Mouse (Mus musculus) megakaryocyte-erythroid progenitor cell, adult 5-6 weeks (primary cell): ENCODE data around the gene 4930469K13Rik. TPM values are rescaled to one million over a fixed set of nuclear protein-coding genes. Genes with fewer than 3 reads are reported as not detected.

Experiments
- ATAC-seq: replicated peaks from 2 replicates; pipeline ENCODE4 v1.8.0; 2016; ENCODE audit warnings: mild to moderate bottlenecking, inconsistent platforms; ENCODE audit not compliant: severe bottlenecking, poor library complexity, low FRiP score, low TSS enrichment
- total RNA-seq, 2 experiments: library from RNA; stranded (forward) in 1 of 2; stranded (reverse) in 1 of 2; fragments of 200-1000, 215-1000 nt in 1 of 2; fragments of >200 nt in 1 of 2; fragmentation: Nextera tagmentation in 1 of 2; gene quantifications; 2 replicates each; pipeline ENCODE4 v1.2.3; 2014 to 2017

The 4930469K13Rik gene
- total RNA-seq, 2 experiments from 2014 or later = not detected

DNA sequence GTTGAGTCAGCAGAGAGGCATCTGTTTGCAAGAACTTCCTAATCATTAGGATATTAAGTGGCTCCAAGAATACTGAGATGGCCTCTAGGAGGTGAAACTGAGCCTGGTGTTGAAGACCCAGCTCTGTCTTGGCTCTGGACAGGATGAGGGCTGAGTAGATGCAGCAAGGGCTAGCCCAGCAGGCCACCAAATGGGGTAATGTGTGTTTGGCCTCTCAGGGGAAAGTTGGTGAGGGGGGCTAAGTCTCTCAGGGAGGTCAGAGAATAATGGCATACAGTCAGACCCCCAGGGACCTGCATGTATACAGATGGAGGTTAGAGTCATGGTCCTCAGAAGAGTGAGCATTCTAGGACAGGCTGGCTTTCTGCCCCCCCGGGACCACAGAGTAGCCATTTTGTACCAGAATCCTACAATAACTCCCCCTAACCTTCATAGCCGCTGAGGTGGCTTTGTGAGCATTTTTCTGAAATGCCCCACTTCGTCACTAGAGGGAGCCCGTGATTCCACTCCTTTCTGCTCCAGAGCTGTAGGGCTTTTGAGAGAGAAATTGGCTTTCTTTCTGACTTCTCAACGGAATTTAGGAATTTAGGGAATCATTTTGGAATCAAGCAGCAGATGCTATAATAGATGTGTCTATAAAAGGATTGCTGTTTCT, 96.3 kb downstream of the 4930469K13Rik start:
- peak; percentile 84 for ATAC-seq

DNA sequence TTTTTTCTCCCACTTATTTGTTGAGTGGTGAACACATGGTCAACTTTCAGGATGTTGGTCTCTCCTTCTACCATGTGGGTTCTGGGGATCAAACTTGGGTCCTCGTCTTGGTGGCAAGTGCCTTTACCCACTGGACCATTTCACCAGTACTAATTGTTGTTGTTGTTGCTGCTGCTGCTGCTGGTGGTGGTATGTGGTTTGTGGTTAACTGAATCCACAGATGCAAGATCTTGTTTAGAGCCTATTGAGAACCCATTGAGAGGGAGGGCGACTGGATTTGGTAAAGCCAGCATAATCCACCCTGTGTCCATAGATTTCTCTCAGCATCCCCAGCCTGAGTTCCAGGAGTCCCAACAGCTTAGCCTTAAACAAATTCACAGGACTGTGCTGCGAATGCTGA, 97.9 kb downstream of the 4930469K13Rik start:
- no peak for ATAC-seq

DNA sequence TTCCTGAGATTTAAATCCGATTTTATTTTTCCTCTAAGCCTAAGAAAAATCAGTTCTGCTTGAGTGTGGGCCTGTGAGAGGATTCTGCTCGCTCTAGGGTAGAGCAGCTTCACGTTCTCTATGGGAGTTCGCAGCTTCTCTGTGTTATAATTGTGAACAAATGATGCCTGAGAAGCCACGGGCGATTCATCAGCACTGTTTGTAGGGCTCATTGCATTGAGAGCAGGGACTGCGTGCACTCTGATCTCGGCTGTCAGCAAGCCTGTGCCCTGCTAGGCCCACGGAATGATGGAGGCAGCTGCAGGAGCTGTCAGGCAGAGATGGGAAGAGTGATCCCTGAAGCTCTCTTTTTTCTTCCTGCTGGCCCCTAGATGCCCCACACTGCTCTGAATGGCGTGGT, 100.1 kb downstream of the 4930469K13Rik start:
- ATAC-seq = no peak

DNA sequence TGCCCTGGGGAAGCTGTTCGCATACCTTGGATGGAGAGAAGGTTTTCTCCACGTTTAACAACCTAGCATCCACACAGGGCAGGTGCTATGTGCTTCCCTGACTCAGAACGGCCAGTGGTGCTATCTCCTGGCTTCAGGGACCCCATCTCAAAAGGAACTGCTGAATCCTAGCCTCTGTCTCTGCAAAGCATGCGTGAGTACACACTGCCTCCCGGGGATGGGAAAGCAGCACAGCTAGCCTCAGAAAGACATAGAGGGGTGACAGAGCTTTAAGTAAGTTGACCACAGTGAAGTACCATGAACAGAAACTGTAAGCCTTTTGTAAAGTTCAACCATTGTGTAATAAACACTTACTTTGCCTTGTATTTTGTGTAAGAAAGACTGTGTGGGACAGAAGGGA, 104.9 kb downstream of the 4930469K13Rik start:
- no peak for ATAC-seq

DNA sequence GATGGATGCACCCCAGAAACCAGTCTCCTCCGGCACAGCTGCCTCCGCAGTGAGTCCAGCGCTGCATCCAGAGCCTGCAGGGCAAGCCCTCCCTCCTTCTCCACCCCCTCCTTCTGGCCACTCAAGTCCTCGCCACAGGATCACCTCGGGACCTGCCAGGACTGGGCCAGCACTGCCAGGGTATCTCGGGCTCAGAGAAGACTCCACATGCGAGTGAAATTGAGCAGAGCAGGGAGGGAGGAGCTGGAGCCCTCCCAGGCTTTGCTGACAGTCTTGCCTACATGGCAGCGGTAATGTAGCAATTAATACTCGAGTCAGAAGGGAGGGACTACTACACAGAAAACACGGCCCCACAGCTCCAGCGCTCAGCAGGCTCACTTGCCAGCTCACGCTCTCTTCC, 105.4 kb downstream of the 4930469K13Rik start, which contains the start of gene Kcnip1:
Kcnip1 (minus strand) TSS at position 215 of the 400 bp plus-strand sequence.
- ATAC-seq = no peak

DNA sequence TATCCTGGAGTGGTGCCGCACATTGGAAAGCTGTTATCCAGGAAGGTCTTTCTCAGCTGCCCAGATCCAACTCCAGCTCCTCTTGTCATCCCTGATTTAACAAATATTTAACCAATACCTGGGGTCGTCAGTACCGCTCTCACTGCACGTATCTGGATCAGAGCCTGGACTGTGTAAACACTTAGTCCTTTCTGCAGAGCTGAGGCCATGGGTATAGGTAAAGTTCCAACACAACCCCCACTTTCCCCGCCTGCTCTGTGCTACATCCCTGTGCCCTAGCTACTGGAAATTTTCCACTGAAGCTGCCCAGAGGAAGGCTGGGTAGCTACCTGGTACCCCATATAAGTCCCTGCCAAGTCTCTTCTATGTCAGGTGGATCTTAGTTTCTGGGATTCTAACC, 108.4 kb downstream of the 4930469K13Rik start:
- no peak for ATAC-seq

DNA sequence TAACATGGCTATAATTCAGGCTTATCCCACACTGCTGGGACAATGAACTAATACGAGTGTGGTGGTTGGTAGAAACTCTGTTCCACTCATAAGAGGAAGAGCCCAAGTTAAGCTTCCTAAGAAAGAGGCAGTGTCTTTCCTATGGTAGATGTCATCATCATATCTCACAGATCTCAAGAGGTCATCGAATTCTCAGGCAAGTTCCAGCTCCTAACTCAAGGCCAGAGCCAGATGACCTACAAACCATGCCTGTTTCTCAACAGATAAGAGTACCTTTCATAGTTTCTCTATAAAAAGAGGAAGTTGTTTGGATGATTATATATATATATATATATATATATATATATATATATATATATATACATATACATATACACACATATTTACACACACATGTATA, 111.8 kb downstream of the 4930469K13Rik start:
- 0 out of 2 replicates have a peak, but pooled peaks have one; percentile 44 for ATAC-seq

DNA sequence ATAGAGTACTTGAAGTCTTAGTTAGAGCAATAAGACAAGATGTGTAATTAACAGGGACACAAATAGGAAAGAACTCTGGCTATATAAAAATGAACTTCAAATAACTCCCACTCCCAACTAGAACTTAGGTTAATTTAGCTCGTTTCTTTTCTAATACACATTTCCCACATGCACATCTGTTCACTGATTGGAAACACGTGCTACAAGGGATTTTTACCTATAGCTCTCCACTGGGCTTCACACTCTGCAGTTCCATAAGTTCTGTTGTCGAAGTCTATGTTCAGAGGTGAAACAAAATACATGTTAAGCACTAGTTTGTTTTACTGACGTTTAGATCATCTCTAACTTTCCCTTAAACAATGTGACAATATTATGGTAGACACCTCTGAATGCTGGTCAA, 118.2 kb downstream of the 4930469K13Rik start:
- ATAC-seq = no peak

DNA sequence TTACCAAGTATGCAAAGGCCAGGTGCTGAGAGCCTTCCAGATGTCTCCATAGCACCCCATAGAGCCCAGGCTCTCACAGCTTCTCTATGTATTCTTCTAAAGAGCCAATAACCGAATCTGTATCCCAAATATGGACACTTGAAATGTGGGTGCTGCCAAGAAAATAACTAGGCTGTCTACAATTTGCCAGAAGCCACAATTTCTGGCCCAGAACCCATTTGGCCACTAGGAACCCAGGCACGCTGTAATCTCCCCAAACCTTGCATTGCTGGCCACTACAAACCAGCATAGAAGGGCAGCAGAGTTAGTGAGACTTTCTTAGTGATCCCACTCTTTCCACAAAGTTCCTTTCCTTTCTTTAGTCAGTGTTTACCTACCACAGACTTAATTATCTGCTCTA, 123.2 kb downstream of the 4930469K13Rik start:
- no peak for ATAC-seq

DNA sequence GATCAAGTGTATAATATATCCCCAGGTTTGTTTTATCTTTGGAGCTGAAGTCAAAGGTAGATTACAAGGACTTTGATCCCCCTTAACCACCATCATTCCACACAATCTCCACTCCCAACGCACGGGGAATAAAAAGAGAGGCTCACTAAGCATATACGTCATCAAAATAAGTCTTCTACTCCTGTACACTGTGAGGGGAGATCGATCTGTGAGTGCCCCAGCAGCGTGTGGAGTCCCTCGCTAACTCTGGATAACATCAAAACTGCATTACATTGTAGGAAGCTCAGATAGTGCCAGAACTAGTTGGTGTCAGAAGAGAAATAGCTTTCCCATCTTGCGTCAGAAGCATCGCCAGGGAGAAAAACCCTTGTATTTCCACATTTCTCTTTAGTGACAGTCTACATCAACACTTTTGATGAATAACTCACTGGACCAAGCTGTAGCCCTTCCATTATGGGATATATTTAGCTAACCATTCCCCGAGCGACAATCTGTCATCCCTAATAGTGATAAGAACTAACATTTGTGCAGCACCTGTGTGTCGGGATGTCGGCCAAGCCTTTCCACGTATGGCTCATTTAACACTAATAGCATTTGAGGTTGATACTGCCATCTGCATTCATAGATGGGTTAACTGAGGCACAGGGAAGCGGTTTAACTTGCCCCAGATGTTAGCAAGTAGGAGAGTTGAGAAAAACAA, 123.9 kb downstream of the 4930469K13Rik start:
- ATAC-seq = no peak

DNA sequence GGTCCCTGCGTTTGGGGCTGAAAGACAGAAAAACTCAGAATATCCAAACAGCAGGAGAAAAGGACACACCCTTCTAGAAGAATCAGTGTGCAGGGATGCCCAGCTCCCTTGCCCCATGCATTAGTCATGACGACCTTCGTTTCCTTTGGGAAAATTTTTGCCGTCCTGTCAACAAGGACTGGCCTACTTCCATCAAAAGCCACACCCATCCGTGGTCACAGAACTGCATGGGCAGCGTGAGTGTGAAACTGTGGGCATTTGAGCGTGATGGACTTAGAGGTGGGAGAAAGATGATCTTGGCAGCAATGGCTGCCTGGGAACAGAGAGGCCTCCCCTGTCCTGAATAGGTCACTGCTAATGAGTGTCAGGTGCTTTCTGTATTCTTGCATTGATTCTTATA, 126.2 kb downstream of the 4930469K13Rik start:
- ATAC-seq = no peak

DNA sequence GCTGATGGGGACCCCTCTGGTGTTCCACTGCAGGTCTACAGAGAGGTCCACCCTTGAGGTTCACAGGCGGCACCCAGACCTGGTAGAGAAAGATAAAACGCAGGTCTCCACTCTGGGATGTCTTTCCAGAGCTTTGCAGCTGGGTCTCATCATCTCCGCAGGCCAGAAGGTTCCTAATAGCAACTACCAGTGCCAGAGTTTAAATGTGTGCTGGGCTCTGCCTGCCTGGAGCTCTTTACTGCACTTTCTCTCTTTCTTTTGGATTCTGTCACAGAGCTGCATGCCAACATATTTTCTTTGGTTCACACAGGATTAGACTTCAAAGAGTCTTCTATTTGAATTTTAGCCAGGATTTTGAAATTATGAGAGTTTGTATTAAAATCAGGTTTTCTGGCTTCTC, 129.2 kb downstream of the 4930469K13Rik start:
- no peak for ATAC-seq

DNA sequence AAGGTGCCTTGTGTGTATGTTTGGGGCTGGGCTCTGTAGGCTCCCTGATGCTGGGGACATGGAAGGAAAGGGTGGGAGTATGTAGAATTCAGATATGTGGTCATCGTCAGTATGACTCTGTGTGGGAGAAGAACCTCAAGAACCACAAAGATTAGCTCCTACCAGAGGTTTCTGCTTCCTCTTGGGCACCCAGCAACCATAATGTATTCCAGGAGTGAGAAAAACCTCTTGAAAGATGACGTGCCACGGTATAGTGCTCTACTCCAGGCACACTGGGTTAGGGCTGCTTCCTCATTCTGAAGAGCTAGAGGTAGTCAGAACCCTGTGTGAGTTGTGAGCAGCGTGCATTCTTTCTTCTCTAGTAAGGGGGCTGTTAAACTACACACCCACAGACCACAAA, 130.6 kb downstream of the 4930469K13Rik start:
- peak; percentile 28; the same call in 1 of the 2 replicates for ATAC-seq

DNA sequence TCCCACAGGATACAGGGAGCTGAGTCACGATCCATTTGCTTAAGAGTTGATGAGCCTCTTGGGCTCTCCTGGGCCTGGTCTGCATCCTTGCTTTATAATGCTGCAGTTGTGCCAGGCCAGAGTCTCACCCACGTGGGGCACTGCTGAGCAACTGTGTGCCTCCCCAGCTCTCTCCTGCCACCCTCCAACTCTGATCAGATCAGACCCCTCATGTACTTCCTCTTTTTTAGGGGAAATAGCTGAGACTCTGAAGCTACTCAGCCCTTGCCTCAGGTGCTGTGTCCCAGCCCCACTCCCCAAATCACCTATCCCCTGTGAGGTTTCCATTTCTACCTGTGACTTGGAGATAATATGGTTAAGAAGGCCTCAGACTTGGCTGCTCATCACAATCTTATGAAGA, 133.0 kb downstream of the 4930469K13Rik start:
- peak; percentile 65 for ATAC-seq

DNA sequence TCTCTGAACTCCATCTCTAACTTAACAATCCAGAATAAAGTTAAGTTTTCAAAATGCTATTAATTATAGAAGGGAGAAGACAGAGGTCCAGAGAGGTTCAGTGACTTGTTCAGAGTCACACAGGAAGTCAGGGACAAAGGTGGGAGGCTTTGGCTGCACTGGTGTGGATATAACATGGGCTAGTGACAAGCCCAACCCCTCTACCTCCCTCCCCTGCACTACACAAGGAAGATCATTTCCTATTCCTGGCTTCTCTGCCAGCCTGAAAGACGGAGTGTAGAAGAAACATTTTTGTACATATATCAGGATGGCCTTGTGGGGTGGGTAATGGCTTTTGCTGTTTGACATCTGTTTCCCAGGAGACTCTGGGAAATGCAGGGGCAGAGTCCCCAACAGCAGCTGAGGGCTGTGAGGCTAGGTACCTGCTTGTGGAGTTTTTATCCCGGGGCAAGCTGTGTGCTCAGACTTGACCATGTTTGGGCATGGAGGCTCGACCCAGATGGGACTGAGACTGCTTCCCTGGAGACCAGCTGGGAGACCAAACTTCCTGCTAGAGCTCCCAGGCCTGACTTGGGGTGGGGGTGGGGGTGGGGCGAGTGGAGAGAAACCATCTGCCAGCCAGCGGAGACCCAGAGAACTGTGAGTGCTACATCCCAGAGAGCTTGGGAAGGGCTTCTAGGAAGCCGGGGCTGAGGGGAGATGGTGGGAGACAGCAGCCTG, 135.5 kb downstream of the 4930469K13Rik start, which contains the start of gene Kcnmb1:
Kcnmb1 (plus strand) TSS at position 326 of the 720 bp plus-strand sequence.
- ATAC-seq = no peak

DNA sequence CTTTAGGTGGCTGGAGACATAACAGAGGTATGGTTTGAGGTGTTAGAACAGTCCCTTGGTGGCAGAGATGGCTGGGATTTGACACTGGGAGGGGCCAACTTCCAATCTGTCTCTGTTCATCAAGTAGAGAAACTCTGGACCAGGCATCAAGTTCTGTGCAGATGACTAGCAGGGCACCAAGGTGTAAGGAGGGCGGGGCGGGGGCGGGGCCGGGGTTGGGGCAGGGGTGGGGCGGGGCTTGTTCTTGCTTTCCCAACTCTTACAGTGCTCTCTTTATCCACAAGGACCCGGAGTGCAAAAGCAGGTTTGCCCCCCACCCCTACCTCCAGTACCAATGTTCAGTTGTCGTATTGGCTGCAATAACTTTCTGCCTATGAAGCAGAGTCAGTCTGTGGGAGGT, 136.2 kb downstream of the 4930469K13Rik start:
- ATAC-seq = no peak

DNA sequence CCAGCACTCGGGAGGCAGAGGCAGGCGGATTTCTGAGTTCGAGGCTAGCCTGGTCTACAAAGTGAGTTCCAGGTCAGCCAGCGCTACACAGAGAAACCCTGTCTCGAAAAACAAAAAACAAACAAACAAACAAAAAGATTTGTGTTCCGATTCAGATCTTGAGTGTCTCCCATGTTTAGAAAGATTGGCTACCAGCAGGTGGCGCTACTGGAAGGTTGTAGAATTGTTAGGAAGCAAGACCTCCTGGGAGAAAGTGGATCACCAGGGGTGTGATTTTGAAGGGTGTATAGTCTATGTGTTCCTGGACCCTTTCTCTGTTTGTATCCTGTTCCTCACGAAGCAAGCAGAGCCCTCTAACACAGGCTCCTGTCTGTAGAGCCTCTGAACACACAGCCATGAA, 139.6 kb downstream of the 4930469K13Rik start:
- peak; percentile 68; the same call in 1 of the 2 replicates for ATAC-seq

DNA sequence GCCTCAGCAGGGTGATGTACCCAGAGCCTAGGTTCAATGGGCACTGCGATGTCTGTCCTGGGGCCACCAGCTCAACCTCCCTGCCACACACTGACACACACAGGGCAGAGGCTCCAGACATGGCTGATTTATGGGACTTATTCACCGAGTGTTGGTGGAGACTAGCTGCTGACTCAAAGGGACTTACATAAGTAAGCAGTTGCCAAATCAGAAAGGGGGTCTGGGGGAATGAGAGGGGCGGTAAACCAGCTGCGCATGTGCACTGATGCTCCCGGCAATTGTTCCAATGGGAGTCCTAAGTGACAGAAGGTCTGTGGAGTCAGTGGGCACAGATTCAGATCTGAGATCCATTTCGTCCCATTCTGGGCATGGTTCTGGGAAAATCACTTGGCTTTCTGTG, 140.8 kb downstream of the 4930469K13Rik start:
- no peak for ATAC-seq

DNA sequence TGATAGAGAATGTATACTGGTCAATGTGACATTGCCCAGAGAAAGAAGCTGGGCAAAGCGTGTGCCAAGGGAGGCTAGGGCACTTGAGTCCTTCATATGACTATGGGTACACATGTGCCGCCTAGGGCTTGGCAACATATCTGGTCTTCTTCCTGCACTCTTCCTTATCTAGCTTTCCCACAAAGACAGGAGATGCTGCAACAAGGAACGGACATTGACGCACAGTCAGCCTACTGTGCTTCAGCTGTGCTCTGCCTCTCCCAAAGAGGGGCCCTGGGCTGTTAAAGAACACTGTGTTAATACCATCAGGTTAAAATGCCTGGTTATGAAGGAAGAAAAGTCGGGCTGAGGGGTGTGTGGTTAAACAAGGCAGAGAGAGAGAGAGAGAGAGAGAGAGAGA, 141.7 kb downstream of the 4930469K13Rik start:
- ATAC-seq = no peak

DNA sequence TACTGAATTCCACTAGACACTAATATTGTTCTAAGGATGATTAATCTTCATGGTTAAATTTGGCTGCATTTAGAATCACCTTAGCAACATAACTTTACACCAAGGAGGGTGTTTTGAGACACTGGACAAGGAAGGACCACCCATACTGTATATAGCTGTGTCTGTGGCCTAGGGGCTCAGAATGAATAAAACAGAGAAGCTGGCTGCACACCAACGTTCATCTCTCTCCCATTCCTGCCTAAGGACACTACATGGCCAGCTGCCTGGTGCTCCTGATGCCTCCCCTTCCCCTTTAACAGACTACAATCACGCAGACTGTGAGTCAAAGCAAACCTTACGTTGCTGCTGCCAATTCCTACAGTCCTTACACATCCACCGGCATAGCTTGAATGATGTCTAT, 142.4 kb downstream of the 4930469K13Rik start:
- no peak for ATAC-seq
